Mouse (Mus musculus) spleen, postnatal 36 days (tissue): ENCODE measurements around the gene Gabarapl2.
"Not testable (repeated sequence)": the region's sequence is repeated elsewhere in the genome, so short reads cannot be mapped to it uniquely, and the experiment has no call there.

Experiments
- DNase-seq, 2 experiments: peaks; one replicate each; pipeline ENCODE4 v3.0.0; 2022; ENCODE audit warnings: low spot score in 2 of 2, mixed read lengths in 1 of 2

Gabarapl2 gene

DNA sequence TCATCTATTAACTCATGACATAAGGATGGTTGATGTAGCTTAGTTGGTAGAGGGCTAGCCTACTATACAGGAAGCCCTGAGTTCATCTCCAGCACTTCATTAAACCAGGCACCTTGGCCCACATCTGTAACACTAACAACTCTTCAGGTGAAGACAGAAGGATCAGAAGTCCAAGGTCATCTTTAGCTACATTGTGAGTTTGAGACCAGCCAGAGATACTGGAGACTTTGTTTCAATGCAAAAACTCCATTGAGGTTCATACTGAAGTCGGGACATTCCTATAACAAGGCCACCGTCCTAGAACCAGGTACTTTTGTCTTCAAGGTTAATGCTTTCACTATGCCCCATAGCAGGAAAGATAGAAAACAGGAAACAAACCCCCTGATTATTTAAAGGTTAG lies 6.3 kb upstream of the Gabarapl2 start:
- DNase-seq, result no peak

DNA sequence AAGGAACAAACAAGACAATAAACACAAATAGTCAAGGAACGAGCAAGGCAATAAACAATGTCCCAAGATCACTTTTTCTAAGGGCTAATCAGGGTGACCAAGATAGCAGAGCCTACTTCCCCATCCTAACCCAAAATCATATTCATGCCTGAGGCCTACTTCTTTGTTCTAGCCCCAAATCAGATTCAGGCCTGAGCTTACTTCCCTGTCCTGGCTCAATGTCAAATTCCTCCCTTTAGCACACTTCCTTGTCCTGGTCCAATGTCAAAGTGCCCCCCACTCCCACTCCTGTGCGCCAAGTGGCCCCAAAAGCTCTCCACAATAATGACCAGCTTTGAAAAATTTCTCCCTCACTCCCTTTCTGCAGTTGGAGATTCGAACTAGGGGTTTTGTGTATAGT lies 3.3 kb upstream of the Gabarapl2 start:
- DNase-seq, result no peak

DNA sequence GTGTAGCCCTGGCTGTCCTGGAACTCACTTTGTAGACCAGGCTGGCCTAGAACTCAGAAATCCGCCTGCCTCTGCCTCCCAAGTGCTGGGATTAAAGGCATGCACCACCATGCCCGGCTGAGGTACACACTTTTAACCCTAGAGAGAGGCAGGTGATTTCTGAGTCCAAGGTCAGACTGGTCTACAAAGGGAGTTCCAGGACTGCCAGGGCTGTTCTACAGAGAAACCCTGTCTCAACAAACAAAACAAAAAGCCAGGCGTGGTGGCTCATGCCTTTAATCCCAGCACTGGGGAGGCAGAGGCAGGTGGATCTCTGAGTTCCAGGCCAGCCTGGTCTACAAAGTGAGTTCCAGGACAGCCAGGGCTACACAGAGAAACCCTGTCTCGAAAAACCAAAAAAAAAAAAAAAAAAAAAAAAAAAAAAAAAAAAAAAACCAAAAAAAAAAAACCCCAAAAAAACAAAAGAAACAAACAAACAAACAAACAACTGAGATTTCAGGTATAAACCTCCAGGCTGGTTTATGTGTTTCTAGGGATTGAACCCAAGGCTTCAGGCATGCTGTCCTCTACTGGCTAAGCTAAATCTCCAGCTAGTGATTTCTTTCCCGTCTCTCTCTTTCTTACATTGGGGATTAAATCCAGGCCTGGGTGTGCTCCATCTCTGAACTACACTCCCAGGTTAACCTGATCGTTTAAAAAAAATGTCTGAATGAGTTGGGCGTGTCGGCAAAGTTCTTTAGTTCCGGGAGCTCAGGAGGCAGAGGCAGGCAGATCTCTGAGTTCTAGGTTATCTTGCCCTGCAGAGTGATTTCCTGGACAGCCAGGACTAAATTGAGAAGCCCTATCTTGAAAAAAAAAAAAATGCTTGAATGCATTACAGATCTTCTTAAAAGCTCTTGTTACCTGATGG lies 2.2 kb upstream of the Gabarapl2 start:
- DNase-seq, result not testable (repeated sequence)

DNA sequence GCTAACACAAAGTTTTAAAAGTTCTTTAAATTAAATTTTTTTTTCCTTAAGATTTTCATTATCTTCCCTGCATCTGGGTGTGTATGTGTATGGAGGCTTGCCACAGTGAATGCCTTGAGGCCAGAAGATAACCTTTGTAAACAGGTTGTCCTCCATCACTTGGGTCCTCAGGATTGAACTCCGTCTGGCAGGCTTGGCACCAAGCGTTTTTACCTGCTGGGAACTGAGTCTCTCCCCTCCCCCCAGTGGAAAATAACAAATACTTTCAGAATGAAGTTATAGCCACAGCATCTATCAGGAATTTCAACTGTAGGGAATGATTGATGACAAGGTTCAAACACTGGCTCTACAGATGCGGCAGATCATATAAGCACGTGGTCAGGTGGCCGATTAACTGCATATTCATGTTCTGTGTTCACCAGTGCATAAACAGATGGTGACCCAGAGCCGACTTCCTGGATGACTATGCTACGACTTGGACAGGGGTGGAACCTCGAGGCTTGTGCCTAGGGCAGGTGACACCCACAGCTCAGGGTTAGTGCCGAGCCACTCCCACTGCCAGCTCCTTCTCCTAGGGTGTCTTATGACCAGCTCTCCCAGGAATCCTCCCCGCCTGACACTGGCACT lies 874 bp upstream of the Gabarapl2 start:
- DNase-seq, result peak; percentile 60 to 73

DNA sequence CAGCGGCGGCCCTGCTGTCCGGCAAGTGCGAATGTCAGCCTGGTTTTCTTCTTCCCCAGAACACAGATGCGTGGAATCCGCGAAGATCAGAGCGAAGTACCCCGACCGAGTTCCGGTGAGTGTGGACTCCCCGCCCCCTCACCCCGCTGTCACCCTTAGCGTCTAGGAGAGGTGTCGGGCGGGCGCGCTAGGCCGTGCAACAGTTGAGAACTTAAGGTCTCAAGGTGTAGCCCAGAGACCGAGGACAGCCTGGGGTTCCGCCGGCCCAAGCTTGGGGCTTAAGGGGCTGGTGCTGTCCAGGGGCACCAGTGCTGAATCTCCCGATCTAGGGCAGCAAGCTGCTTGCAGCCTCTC lies 575 bp downstream of the Gabarapl2 start:
- peak; percentile 41 to 49 for DNase-seq

DNA sequence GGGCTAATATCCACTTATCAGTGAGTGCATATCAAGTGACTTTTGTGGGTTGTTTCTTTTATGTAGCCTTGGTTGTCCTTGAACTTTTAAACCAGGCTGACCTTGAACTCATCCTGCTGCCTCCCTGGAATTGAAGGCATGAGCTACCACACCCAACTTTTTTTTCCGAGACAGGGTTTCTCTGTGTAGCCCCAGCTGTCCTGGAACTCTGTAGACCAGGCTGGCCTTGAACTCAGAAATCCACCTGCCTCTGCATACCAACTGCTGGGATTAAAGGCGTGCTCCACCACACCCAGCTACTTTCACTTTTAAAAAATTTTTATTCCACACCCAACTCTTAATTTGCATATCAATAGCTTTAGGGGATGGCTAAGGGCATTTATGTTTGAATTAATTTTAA lies 3.0 kb downstream of the Gabarapl2 start:
- DNase-seq, result no peak

DNA sequence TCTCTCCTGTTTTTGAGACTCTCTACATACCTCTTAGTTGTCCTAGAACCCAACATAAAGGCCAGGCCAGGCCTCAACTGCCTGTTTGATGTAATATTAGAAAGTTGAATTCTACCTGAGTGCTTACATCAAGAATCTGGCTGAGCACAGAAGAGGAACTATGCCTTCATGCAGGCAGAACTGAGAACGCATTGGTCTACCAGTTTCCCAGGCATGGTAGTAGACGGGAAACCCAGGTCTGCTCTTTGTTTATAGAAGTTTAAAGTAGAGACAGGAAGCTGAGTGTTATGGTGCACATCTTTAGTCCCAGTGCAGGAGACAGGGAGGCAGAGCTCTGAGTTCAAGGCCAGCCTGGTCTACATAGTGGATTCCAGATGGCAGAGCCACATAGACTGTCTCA lies 6.6 kb downstream of the Gabarapl2 start:
- peak; percentile 59 to 61 for DNase-seq

DNA sequence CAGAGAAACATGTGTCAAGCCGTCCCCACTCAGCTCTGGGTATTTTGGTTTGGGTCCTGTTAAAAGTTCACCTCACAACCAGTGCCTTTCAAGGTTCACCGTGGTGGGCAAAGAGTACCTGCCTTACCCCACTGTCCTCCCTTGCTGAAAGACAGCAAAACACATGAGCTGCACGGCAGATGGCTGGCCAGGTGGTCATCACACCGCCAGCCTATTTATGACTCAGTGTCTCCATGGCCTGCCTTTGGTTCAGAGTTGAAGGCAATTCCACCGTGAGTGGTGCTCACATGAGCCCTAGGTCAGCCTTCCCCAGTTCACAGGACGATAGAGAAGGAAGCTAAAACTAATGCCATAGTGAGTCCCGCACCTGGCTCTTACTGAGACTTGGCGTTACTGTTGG lies 7.5 kb downstream of the Gabarapl2 start:
- DNase-seq, result no peak

DNA sequence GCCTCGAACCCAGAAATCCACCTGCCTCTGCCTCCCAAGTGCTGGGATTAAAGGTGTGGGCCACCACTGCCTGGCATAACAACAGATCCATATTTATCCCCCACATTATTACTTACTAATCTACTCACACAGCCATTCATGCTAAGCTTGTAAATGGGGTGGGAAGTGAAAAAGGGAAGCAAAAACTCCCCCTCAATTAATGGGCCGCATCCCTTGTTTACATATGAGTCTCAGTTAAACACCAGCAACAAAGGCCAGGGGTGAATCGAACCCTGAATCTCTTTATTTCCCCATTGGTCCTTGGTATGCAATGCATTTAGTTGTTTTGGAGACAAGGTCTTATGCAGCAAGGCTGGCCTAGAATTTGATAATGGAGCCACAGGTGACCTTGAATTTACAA lies 10.3 kb downstream of the Gabarapl2 start:
- DNase-seq, result peak; percentile 44 to 53

DNA sequence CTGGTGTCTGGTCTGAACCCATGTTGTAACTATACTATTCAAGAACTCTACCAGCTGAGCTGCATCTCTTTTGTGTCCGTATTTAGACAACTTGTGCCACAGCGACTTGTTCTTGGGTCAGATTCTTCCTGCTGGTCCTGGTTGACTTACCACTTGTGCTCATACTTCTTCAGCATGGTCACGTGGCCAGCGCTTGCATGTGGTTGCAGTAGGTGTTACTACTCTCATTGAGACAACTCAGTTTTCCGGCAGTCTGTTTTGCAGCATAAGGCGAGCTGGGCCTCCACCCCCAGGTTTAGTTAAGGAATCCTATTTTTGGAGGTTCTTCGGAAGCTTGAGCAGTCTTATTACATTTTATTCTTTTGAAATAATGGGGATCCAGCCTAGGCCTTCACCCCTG lies 10.8 kb downstream of the Gabarapl2 start:
- DNase-seq, result peak; percentile 78 to 81

DNA sequence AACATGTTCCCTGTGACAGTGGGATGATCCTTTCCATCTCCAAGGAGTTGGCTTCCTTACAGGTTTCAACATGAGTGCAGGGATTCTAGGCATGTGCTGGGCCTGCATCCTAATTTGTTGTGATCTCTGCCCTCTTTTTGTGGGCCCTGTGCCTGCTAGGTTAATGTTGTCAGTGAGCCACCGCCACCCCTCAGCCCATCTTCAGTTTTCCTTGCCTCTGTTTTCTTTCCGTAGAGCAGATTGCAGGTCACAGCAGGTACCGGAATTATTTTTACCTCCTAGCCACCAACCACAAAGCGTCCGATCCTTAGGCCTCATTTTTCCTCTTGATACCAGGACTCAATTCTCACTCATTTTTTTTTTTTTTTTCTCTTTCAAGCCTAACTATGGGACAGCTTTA lies 11.4 kb downstream of the Gabarapl2 start:
- DNase-seq, result no peak

DNA sequence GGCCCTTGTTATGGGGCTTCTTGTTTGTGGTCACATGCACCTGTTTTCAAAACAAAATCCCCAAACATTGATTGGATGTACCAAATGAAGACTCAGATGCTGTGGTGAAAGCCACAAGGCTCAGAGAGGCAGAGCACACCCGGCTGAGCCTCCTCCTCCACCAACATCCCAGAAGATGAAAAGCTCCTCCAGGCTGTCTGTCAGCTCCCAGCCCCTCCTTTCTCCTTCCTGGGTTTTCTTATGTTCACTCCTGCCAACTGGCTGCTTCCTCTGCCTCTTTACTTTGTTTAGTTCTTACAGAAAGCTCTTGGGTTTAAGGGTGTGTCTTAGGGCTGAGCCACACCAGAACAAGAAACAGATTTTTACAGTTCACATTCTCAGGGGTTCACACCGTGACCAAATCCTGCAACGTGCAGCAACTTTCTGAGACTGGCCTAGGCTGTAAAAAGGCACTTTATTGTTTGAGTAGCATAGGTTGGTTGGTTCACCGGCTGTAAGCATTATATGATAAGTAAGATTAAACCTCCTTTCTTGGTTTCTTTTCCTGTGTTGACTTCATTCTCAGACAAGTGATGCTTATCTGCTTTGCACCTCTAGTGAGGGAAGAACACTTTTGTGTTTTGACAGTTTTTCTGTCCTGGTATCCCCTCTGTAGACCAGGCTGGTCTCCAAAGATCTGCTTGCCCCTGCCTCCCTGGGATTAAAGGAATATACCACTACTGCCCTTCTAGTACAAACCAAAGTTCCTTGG lies 14.5 kb downstream of the Gabarapl2 start:
- DNase-seq, result no peak

DNA sequence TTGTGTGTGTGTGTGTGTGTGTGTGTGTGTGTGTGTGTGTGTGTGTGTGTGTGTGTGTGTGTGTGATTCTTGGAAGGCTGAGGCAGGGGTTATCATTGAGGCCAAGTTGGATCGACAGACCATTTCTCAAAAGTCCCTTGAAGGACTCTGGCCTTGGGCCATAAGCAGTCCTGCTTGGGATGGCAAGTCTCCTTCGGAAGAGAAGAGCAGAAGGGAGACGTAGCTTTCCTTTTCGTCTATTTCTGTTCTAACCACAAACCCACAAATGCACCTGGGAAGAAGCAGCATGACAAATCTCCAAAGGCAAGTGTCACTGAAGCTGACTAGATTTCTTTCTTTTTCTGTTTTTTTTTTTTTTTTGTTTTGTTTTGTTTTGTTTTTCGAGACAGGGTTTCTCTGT lies 15.4 kb downstream of the Gabarapl2 start:
- no peak for DNase-seq

DNA sequence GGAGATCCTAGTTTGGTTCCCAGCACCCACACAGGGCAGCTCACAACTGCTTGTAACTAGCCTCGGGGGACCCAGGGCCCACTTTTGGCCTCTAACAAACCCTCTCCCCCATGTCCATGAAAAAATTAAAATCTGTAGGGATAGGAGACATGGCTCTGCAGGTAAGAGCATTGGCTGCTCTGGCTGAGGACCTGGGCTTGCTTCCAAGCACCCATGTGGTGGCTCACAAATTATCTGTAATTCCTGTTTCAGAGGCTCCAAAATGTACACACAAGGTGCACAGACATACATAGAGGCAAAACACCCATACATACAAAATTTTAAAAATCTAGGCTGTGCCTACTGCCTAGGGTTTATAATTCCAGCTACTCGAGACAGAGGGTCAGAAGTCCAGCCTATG lies 16.7 kb downstream of the Gabarapl2 start:
- DNase-seq, result no peak

DNA sequence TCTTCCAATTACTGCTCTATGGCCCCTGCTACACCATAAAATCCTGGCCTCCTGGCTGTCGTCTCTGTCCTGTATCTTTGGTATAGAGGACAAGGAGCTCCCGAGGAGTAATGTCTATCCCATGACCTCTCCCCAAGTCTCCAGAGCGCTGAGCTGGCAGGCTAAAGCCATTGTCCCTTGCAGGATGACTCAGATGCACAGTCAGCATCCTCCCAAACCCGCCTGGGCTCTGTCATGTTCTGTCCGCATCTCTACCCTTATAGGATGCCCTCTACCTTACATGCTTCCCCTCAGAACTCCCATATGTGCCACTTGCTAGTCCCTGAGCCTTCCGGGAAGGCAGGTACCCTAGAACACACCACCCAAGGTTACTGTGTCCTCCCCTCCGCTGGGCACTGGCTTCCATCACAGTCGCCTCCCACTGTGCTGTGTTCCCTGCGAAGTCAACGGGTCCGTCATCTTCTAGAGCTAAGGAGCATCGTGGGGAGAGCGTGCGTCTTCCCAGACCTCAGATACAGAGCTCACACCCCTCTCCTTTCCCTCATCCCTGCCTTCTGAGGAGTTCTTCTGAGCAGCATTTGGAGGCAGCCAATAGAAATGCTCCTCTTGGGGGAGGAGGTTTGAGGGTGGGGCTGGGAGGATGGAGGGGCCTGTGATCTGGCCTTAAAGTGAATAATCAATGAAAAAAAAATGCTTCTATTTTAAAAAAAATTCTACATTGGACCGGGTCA lies 20.3 kb downstream of the Gabarapl2 start:
- DNase-seq, result no peak

DNA sequence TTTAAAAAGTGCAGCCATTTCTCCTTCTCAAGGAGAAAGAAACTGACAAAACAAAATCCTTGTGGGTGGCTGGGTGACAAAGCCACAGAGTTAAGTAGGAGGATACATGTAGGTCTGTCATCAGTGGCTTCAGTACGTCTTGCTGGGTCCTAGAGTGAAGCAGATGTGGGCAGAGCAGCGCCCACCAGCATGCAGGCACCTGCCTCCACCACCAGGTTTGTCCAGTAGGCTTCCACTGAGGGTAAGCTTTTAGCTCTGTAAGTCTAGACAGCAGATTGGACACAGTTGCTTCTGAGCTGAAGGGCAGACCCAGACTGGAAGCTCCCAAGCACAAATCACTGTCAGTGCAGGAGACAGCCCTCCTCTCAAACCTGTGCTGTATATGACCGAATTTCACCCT lies 20.8 kb downstream of the Gabarapl2 start:
- no peak for DNase-seq

DNA sequence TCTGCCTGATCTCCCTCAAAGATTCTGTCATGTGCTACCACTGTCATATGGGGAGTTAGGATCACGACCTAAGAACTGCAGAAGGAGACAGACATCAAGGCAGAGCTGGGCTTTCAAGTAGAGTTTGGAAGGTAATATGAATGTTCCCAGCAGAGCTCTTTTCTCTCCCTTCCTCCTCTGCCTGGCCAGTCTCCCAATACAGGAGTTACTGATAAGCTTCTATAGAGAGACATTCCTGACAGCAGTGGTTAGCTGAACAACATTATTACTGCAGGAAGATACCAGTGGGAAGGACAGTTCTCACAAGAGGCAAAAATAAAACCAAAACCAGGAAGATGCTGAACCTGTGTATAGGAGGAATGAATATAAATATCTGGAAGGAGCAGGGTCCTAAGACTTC lies 22.1 kb downstream of the Gabarapl2 start:
- no peak for DNase-seq

DNA sequence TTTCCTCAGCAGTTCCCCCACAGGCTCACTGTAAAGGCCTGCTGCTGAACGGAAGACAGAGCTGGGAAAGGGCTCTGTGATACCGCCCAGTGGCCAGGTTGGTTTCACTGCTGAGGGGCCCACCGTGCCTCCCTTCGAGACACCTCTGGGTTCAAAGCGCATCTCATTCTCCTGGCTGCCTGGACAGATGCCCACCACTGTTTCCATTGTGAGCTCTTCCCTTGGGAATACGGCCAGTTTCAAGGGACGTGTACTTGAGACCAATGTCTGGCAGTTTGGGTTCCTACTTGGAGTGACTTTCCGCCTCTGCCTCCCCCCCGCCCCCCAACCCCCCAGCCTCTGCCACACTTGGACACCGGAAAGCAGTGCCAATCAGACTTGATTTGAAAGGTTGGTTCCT lies 22.6 kb downstream of the Gabarapl2 start:
- DNase-seq, result no peak

DNA sequence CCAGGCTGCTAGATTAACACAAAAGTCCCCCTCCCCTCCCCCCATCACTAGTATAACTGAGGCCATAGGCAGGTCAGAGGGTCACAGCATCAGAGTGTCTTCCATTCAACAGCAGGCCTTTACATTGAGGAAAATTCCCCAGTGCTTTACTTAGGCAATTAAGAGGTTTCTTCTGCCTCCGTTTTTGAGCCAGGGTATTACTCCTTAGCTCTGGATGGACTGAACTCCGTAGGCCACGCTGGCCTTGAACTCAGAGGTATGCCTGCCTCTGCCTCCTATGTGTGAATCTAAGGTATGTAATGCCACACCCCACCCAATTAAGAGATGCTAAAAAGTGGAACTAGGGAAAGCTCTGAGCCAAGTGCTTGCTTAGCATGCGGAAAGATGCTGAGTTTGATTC lies 23.0 kb downstream of the Gabarapl2 start:
- DNase-seq, result no peak

DNA sequence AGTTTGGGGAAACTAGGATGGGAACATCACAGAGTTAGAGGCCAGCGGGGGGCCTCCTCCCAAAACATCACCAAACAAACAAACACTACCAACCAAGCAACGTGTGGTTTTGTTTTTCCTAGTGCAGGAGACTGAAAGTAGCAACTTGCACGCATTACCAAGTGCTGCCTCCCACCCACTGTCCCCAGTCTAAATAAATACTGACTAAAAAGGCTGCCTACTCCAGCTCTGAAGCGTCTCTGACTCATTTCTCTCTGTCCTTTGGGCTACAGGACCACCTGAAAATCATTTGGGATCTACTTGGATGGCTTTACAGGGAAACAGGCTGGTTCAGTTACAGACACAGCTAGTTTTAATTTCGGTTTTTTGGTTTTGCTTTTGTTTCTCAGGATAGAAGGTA lies 23.8 kb downstream of the Gabarapl2 start:
- no peak for DNase-seq

DNA sequence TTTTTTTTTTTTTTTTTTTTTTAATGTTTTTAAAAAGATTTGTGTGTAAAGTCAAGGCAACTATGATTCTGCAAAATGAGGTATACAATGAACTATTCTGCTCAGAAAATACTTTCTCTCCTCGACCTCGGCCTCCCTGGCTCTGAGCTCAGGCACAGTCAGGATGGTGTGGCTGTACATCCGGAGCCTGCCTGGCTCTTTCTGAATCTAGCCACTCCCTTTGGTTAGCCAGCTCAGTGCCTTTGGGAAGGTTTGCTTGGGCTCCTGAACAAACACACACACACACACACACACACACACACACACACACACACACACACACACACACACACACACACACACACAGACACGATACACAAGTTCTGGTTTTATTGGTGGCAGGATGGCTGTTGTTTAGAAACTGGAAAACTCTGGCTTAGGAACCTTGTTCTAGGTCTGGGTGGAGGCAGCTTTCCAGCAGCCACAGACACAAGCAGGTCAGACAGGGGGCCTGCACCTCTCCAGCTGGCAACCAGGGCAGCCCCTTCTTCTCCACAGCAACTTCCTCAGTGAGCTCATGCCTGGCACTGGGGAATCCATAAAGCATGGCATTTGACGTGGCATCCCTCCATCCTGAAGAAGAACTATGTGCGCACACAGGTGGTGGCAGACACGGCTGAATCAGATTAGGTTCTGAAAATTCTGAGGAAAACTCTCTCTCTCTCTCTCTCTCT lies 24.5 kb downstream of the Gabarapl2 start:
- DNase-seq, result no peak
